Mouse (Mus musculus) liver, embryonic 14.5 days (tissue): ENCODE results near the gene Peak1. TPM values are rescaled to one million over a fixed set of nuclear protein-coding genes. Genes with fewer than 3 reads are reported as not detected.

Experiments used
- ATAC-seq: fragments of 200-750 bp; cut with Nextera tagmentation; 2 replicates; pipeline ENCODE4 v1.8.0; 2017; ENCODE audit warnings: moderate number of reproducible peaks, mild to moderate bottlenecking, moderate library complexity; ENCODE audit not compliant: insufficient read depth
- DNase-seq, 3 experiments: peaks; one replicate each; pipeline ENCODE4 v3.0.0-alpha.2; 2012 to 2013; ENCODE audit warnings: low read depth in 3 of 3, low spot score in 3 of 3
- H3K27ac ChIP-seq: fragments of 300-500 bp; sonication (generic); 2 replicates; pipeline ENCODE4 v1.5.1; 2014; ENCODE audit warnings: moderate library complexity, mild to moderate bottlenecking, control low read depth, inconsistent platforms
- H3K27me3 ChIP-seq: fragments of 300-500 bp; sonication (generic); 2 replicates; pipeline ENCODE4 v1.6.1; 2014; ENCODE audit warnings: mild to moderate bottlenecking, low read length, moderate library complexity; ENCODE audit not compliant: control insufficient read depth, insufficient read depth
- H3K36me3 ChIP-seq: fragments of 300-500 bp; sonication (generic); replicated peaks from 2 replicates; pipeline ENCODE4 v1.6.1; 2014; ENCODE audit warnings: low read depth; ENCODE audit not compliant: control insufficient read depth, insufficient read depth
- H3K4me1 ChIP-seq, 2 experiments: fragments of 200-500 bp in 1 of 2; fragments of 300-500 bp in 1 of 2; sonication (generic) in 1 of 2; replicated peaks; 2 replicates each; pipeline ENCODE4 v1.6.1; 2012 to 2014; ENCODE audit warnings: antibody characterized with exemption in 1 of 2, inconsistent platforms in 1 of 2, low read length in 1 of 2; ENCODE audit not compliant: control insufficient read depth in 2 of 2, insufficient read depth in 2 of 2
- H3K4me2 ChIP-seq: fragments of 300-500 bp; sonication (generic); 2 replicates; pipeline ENCODE4 v1.6.1; 2014; ENCODE audit warnings: low read depth, mild to moderate bottlenecking, control low read depth, moderate library complexity
- H3K4me3 ChIP-seq, 2 experiments: fragments of 200-500 bp in 1 of 2; fragments of 300-500 bp in 1 of 2; sonication (generic) in 1 of 2; 2 replicates each; pipeline ENCODE4 v1.5.1; 2012 to 2014; ENCODE audit warnings: low read depth in 2 of 2, low read length in 2 of 2, mild to moderate bottlenecking in 2 of 2, control low read depth in 1 of 2, inconsistent platforms in 1 of 2, moderate library complexity in 1 of 2; ENCODE audit not compliant: insufficient read depth in 1 of 2
- H3K9ac ChIP-seq: fragments of 300-500 bp; sonication (generic); replicated peaks from 2 replicates; pipeline ENCODE4 v1.6.1; 2014; ENCODE audit warnings: mild to moderate bottlenecking, control low read depth, moderate library complexity
- H3K9me3 ChIP-seq: fragments of 300-500 bp; sonication (generic); 2 replicates; pipeline ENCODE4 v1.6.1; 2016; ENCODE audit warnings: low read length, mixed read lengths; ENCODE audit not compliant: control insufficient read depth
- CTCF ChIP-seq: IDR thresholded peaks from 2 replicates; pipeline ENCODE4 v1.5.1; 2016; ENCODE audit warnings: antibody characterized with exemption, low read depth, control low read depth
- EP300 ChIP-seq: IDR thresholded peaks from 2 replicates; pipeline ENCODE4 v1.6.1; 2016; ENCODE audit warnings: antibody characterized with exemption, low read depth
- WGBS: fragments of 180-500 bp; shearing (Covaris S2); extraction: QIAGEN DNeasy Blood & Tissue Kit; methylation state at CpG from one replicate; pipeline ENCODE4 v1.1.7; 2014; ENCODE audit not compliant: insufficient replicate concordance; 5-methylcytosine and 5-hydroxymethylcytosine counted together
- polyA plus RNA-seq, 2 experiments: library from polyadenylated mRNA; depleted of rRNA in 1 of 2; stranded (reverse) in 1 of 2; unstranded in 1 of 2; fragments of >200 nt; fragmentation: Nextera tagmentation in 1 of 2; extraction: Ambion mirVana in 1 of 2; gene quantifications; 2 replicates each; pipeline versions ENCODE4 v1.2.1 to v1.2.3; 2012 to 2014

Peak1 gene
- polyA plus RNA-seq, 2 experiments: 1.8 to 2.3 TPM

DNA sequence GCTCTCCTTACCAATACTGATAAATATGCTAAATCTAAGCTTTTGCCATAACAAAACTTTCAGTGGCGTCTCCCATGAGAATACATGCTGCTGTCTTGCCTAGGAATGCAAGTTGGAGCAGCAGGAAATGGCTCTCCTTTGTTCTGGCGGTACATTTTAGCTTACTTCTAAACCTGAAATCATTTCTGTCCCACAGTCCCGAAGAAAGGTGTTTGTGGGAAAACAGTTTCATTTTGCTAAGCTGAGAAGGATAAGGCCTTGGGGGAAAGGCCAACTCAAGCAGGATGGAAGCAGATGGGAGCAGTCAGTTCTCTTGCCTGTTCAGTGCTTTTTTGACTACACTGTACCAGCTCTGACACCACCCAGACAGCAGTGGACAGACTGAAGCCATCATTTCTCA is 49.1 kb downstream of the Peak1 start:
- no peak overlapping the region for H3K4me2 ChIP-seq
- DNase-seq (no peak), ATAC-seq (no peak)
- no peaks in the 10 kb centered on the region for H3K27me3 ChIP-seq
- no peak overlapping the region for H3K27ac ChIP-seq
- H3K4me1 ChIP-seq: peaks cover 0 to 2% of the 10 kb centered on the region in 2 experiments; a peak in 2 of 4 replicates
- TF ChIP-seq CTCF (no peak), EP300 (no peak)
- H3K9me3 ChIP-seq: no peaks in the 10 kb centered on the region
- no peak overlapping the region for H3K4me3 ChIP-seq
- WGBS: 66% methylated on average over 3 of the region's 3 CpGs
- H3K36me3 ChIP-seq: no peaks in the 10 kb centered on the region
- no peak overlapping the region for H3K9ac ChIP-seq

DNA sequence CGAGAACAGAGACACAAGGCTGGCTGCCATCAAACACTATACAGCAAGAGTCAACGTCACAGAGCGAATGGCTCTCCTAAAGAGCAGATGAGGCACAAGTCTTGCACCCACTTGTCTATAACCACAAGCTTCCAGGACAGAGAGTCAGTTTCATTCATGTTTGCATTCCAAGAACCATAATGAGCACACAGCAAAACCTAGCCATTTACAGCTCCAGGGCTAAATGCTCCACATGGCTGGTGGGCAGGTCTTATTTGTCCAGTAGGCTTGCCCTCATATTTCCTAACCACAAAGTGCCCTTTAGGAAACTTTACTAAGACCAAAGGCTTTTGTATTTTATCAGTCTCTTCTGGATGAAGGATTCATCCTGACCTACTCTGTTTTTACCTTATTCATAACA is 54.6 kb downstream of the Peak1 start:
- H3K4me1 ChIP-seq: 0 out of 4 replicates have a peak, but pooled peaks cover 0 to 4% of the 10 kb centered on the region in 2 experiments
- no peak overlapping the region for H3K9ac ChIP-seq
- H3K36me3 ChIP-seq: no peaks in the 10 kb centered on the region
- no peak overlapping the region for H3K27ac ChIP-seq
- TF ChIP-seq CTCF (no peak), EP300 (no peak)
- 85% methylated on average over 3 of the region's 3 CpGs for WGBS
- no peak overlapping the region for H3K4me3 ChIP-seq
- ATAC-seq (no peak), DNase-seq (no peak)
- no peak overlapping the region for H3K4me2 ChIP-seq
- H3K9me3 ChIP-seq: no peaks in the 10 kb centered on the region
- no peaks in the 10 kb centered on the region for H3K27me3 ChIP-seq

DNA sequence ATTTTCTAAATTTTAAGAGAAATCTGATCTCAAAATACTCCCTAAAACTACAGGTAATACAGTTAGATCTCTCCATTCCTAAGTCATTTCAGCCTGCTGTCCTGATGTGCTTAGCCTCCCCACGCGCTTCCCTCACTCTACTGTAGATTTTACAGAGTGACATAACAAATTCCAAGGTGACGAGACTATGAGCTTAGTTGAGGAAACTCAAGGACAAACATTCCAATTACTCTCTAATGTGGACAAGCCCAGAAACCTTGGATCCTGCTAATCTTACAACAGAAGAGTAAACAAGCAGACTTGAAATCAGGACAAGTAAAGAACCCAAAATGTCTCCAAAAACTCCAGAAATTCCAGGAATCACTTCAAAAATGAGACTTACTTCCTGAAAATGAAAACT is 58.6 kb downstream of the Peak1 start:
- DNase-seq: no peak
- WGBS: 74% methylated on average over 3 of the region's 3 CpGs
- ATAC-seq: no peak
- no peak overlapping the region for H3K4me3 ChIP-seq
- no peak overlapping the region for H3K27ac ChIP-seq
- H3K4me2 ChIP-seq: no peak overlapping the region
- H3K9me3 ChIP-seq: no peaks in the 10 kb centered on the region
- TF ChIP-seq EP300 (no peak), CTCF (no peak)
- no peaks in the 10 kb centered on the region for H3K36me3 ChIP-seq
- H3K27me3 ChIP-seq: no peaks in the 10 kb centered on the region
- H3K4me1 ChIP-seq: 0 out of 4 replicates have a peak, but pooled peaks cover 0 to 4% of the 10 kb centered on the region in 2 experiments
- no peak overlapping the region for H3K9ac ChIP-seq

DNA sequence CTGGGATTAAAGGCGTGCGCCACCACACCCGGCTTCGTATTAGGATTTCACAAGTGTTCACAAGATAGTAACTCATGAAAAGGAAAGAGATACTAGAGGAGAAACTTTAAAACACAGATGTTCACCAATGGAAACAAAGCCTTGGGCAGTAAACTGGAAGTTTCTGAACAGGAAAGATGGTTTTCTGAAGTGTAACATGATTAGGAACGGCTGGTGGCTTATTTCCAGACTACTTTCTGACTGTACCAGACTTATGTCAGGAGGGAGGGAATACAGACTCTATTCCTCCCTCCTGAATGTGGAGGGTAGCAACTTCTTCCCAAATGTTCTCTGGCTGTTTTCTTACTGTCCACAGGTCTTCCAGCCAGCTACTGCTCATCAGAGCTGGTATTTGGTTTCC is 62.7 kb downstream of the Peak1 start:
- ATAC-seq (no peak), DNase-seq (no peak)
- no peak overlapping the region for H3K27ac ChIP-seq
- no peaks in the 10 kb centered on the region for H3K27me3 ChIP-seq
- no peaks in the 10 kb centered on the region for H3K9me3 ChIP-seq
- TF ChIP-seq CTCF (no peak), EP300 (no peak)
- no peaks in the 10 kb centered on the region for H3K36me3 ChIP-seq
- no peak overlapping the region for H3K4me2 ChIP-seq
- no peaks in the 10 kb centered on the region for H3K4me1 ChIP-seq
- no peak overlapping the region for H3K9ac ChIP-seq
- WGBS: 84% methylated on average over 5 of the region's 5 CpGs
- H3K4me3 ChIP-seq: no peak overlapping the region

DNA sequence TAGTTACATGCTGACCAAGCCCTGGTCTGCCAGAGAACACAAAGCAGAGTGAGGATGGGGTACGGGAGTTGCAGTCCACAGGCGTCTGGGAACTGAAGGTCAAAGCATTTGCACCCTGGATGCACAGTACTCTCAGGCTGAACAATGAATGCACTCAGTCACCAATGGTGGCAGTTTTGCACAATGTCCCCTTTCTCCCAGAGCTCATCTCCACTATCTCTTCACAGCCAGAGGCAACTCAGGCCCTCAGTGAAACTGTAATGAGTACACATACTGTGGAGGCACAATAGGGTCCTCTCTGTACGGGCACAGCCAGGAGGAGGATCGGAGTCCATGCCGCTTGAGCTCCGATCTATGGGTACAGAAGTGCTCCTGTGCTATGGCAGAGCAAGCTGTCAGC is 71.5 kb downstream of the Peak1 start:
- no peaks in the 10 kb centered on the region for H3K9me3 ChIP-seq
- H3K4me3 ChIP-seq: no peak overlapping the region
- H3K27me3 ChIP-seq: no peaks in the 10 kb centered on the region
- WGBS: 69% methylated on average over 6 of the region's 6 CpGs
- no peak overlapping the region for H3K4me2 ChIP-seq
- no peak overlapping the region for H3K27ac ChIP-seq
- no peak overlapping the region for H3K9ac ChIP-seq
- DNase-seq (no peak), ATAC-seq (no peak)
- H3K4me1 ChIP-seq: no peaks in the 10 kb centered on the region
- no peaks in the 10 kb centered on the region for H3K36me3 ChIP-seq
- TF ChIP-seq CTCF: no peak
